Mouse (Mus musculus) embryo, embryonic 10 days (tissue): Measurements from ENCODE around the gene Htr5a.
A peak's percentile ranks its signal among the peaks of the same experiment; 100 is the strongest.

Experiments
- DNase-seq: peaks from one replicate; pipeline ENCODE4 v3.0.0-alpha.2; 2015; ENCODE audit warnings: low spot score

Htr5a gene

GRCm38 (mm10) chr5:27841701-27842295 lies at the start of gene Htr5a:
TSS of gene Htr5a (plus strand) at chr5:27842149.
- DNase-seq: peak; percentile 81

DNA sequence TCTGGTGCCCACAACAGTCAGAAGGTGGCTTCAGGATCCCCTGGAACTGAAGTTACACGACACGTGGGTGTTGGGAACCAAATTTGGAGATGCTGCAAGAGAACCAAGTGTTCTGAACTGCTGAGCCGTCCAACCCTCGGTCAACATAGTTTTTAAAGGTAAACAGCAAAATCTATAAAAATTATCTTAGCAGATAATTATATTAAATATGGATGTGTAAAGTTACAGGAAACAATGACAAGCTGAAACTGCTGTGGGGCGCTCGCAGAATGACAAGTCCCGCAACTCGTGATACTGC lies 49.8 kb upstream of the Htr5a start:
- DNase-seq: no peak

DNA sequence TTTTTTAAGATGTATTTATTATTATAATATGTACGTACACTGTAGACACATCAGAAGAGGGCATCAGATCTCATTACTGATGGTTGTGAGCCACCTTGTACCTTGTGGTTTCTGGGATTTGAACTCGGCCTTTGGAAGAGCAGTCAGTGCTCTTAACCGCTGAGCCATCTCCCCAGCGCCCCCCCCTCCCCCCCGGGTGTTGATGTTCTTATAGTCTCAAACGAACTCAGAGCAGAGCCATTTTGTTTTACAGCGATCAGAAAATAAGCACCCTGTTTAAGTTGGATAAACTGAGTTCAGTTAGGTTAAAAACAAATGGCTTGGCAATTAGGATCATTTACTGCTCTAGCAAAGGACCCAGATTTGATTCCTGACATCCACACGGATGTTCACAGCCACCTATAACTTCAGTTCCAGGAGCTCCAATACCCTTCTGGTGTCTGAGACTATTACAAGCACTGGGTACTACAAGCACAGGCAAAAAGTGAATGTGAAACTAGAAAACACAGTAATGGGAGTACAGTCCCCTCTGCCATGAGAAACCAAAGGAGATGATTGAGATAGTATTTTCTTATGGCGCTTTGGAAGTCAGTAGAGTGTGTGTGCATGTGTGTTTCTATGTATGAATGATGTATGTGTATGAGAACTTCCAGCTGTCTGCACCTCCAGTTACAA lies 49.3 kb upstream of the Htr5a start:
- no peak for DNase-seq

- DNase-seq: peak; percentile 75
Observed at GRCm38 (mm10) chr5:27793923-27794322, 48.0 kb upstream of the Htr5a start.

- DNase-seq: no peak
Observed at GRCm38 (mm10) chr5:27814282-27814681, 27.7 kb upstream of the Htr5a start.

DNA sequence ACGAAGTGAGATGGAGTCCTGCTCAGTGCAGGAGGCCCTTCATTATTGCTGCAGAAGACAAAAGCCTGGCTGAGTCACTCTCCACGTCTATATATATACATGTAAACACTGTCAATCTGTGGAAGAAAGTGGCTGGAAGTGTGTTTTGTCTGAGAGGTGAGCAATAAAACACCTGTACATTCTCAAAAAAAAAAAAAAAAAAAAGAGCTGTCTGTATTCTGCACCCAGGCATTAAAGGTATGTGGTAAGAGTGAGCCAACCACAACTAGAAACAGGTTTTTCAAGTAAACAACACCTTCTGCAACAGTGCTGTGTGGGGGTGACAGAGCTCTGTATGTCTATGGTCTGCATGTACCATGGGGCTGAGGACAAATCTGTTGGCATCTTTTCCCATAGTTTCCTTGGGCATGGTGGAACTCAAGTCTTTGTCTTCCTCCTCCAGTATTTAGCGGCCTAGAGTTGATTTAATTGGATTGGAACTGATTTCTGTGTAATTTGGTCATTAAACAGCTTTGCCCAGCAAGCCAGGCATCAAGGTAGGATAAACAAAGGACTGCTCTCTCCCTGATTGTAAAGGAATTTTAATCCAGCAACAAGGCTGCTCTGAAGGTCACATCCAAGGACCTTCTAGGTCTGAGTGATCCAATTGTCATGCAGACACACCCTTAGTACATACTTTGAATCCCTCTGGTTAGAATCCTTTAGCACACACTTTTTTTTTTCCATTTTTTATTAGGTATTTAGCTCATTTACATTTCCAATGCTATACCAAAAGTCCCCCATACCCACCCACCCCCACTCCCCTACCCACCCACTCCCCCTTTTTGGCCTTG lies 22.9 kb upstream of the Htr5a start:
- no peak for DNase-seq

GRCm38 (mm10) chr5:27821161-27821560 lies 20.8 kb upstream of the Htr5a start:
- no peak for DNase-seq

DNA sequence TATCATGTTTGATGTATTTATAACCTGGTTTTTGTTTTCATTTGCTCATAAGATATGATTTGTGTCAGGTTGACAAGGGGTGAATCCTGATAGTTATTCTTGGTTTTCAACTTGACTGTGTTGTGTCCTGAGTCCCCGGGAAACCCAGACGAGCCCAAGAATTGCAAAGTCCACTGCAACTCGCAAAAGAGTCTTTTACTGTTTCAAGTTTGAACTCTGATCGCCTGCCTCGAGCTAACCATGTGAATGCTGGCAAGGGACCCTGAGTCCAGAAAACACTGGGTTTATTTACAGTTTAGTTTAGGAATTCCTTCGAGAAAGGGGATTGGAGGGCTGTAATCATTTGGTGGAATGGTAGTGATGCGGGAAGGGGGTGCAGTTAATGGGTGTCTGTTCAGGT lies 14.0 kb upstream of the Htr5a start:
- DNase-seq: no peak

- no peak for DNase-seq
Observed at GRCm38 (mm10) chr5:27835096-27835495, 6.9 kb upstream of the Htr5a start.

DNA sequence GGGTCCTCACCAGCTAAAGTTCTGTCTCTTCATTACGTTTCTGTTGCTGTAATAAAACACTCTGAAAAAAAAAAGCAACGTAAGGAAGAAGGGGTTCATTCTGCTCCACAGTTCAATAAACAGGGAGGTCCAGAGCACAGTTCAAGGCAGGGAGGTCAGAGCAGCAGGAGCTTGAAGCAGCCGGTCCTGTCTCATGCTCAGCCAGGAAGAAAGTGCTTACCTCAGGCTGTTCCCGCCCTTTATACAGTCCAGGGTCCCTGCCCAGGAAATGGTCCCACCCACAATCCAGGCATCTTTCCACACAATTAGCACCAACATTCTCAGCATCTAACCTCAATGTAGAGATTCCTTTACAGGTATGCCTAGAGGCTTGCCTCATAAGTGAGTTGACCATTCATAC lies 3.9 kb upstream of the Htr5a start:
- DNase-seq: no peak

DNA sequence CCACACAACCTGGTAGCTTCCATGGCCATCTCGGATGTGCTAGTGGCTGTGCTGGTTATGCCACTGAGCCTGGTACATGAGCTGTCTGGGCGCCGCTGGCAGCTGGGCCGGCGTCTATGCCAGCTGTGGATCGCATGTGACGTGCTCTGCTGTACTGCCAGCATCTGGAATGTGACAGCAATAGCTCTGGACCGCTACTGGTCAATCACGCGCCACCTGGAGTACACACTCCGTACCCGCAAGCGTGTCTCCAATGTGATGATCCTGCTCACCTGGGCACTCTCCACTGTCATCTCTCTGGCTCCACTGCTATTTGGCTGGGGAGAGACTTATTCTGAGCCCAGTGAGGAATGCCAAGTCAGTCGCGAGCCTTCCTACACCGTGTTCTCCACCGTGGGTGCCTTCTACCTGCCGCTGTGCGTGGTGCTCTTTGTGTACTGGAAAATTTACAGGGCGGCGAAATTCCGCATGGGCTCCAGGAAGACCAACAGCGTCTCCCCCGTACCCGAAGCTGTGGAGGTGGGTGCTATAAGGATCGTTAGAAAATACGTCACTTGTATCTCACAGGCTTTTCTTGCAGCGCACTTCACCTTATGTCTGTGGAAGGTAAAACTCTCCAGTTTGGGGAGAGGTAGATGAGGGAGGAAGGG lies 847 bp downstream of the Htr5a start:
- no peak for DNase-seq

GRCm38 (mm10) chr5:27846979-27847378 lies 5.0 kb downstream of the Htr5a start:
- DNase-seq: no peak

DNA sequence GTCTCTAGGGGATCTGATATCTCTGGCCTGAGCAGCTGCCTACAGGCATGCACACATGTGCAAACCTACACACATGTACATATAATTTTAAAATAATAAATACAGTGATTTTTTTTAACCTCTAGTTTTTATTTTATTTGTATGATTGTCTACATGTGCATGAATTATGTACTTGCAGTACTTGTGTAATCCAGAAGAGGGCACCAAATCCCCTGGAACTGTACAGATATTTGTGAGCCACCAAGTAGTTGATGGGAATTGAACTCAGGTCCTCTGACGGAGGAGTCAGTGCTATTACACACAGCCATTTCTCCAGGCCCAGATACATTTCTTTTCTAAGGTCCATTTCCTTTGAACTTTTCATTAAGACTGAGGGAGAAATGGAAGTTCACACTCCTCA lies 12.3 kb downstream of the Htr5a start:
- DNase-seq: no peak

DNA sequence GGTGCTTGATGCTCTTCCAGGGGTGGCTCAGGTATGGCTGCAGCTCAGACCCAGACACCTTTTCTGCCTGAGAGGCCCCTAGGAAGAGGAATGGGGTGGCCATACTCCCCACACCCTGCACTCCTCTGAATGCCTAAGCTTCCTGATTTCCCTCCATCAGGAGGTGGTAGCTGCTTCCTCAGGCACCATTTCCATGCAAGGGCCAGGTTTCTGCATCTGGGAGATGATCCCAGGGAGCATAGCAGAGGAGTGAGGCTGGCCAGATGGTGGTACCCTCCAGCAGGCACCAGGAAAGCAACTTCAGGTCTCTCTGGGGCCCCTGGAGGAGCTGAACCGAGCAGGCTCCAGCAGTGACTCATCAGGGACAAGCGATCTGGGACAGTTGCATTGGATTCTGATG lies 13.8 kb downstream of the Htr5a start:
- no peak for DNase-seq

DNA sequence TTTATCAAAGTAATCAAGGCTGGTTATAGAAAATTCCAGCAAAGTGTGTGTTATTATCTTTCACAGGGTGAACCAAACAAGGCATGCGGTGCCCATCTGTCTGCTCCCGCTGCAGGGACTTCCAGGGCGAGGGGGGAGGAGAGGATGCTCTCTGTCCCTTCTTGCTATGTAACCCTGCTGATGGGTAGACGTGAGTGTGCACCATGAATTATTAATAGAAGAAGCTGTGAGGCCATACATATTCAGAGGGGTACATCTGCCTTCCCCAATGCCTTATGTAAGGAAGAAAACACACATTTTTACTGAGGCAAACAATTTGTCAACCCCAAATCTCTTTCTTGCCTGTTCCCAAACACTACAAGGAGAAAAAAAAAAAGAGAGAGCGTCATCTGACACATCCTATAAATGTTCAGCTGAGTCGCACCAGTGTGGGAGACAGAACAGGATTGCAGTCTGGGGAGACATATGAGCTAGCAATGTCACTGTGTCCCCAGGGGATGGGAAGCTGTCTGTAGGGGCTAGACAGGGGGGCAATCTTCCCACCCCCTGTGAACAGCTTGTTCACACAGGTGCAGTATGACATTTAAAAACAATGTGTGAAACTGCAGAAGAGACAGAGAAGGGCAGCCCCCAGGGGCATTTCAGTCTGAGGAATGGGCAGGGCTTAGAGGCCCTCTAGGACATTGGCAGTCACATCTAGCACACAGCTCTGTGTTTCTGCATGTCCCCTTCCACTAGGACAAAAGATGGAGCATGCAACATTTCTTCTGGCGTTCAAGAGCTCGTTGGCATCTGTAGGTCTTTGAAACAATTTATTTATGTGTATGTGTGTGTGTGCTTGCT lies 31.5 kb downstream of the Htr5a start:
- DNase-seq: no peak

DNA sequence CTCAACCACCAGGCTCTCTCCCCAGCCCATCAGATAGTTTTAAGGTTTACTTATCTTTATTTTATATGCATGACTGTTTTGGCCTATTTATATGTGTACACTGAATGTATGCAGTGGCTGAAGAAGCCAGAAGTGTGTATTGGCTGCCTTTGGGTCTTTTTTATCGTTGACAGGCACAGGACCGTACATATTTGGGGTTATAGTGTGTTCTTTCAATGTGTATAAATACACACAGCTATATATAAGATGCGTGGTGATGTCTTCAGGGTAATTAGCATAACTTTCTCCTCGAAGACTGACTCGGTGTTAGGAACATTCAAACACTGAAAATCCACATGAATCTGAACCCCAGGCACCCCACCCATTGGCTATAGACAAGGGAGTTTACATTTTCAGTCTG lies 32.3 kb downstream of the Htr5a start:
- no peak for DNase-seq

DNA sequence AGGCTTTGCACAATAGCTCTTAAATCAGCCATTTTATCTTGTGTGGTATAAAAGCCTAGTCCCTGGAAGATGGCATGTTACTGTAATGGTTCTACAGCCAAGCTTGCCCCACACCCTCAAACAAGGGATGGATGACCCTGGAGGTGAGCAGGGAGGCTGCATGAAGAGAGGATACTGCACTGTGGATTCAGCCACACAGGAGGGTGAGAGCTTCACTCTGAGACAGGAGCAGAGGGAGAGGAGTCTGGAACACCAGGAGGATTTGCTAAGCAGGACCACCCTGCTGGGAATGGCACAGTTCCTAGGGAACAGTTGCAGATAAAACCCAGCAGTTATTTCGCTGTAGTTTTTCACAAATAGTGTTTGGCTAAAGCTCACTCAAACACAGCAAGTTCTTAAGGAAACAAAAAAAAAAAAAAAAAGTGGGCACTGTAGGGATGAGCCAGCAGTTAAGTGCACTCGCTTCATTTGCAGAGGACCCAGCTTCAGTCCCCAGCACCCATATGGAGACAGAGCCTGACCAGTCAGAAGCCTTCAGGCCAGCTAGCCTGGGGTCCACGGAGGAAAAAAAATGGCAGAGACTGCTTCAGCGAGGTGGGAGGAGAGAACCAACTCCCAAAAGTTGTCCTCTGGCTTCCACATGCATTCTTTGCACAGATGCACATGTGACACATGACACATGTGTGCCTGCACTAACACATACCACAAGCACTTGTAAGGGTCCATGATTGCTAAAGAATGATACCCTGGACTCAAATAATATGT lies 33.6 kb downstream of the Htr5a start:
- DNase-seq: no peak

GRCm38 (mm10) chr5:27878356-27878755 lies 36.4 kb downstream of the Htr5a start:
- DNase-seq: no peak

- no peak for DNase-seq
Observed at GRCm38 (mm10) chr5:27879726-27880125, 37.8 kb downstream of the Htr5a start.

GRCm38 (mm10) chr5:27880329-27881036 lies 38.5 kb downstream of the Htr5a start:
- no peak for DNase-seq

DNA sequence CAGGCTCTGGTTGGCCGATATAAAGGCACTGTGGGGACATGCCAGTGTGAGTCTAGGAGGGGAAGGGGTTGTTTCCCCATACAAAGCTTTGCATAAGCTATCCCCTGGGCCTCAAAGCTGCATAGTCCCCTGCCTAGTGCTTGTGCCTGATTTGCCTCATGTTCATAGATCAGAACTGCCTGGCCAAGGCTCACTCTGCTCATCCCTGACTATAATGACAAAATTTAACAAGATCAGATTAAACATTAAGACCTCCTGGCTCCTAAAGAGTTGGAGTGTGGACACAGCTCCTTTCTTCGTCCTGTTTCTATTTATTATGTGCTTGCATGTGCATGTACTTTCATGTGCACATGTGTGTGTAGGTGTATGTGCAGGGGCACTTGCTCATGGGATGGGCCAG lies 39.3 kb downstream of the Htr5a start:
- DNase-seq: no peak
